Mouse (Mus musculus): ENCODE measurements at regions not wholly inside any gene's neighbourhood (a gene's known extent, or its start where the extent isn't known, plus 50 kb on each side); places are given as distances from the start of the nearest gene placed in this dataset.
A peak's percentile ranks its signal among the peaks of the same experiment; 100 is the strongest.
"Not testable (repeated sequence)": the region's sequence is repeated elsewhere in the genome, so short reads cannot be mapped to it uniquely, and the experiment has no call there.

DNA sequence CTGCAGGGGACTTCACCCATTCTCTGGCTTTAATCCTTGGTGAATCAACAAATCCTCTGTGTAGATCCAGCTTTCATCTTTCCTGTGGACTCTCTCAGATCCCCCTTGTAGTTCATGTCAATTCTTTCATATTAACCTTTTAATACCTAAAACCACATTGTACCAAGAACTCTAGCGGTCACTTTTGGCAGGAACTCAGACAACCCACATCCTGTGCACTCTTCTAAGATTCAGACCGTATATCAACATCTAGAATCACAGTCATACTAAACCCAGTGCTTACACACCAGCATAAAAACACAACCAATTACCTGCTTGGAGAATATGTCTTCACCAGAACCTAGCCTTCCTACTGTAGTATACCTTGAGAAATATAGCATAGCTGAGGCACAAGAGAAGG lies 444.6 kb upstream of the Pdcd1 start:
- Histone ChIP-seq H3K4me2 (ENCODE audit: low read depth, low read length) (no peak overlapping the region), H3K27me3 (ENCODE audit: insufficient read depth, low read length) (no peaks in the 10 kb centered on the region), H3K4me3 (ENCODE audit: low read length) (no peak overlapping the region), H3K4me1 (ENCODE audit: insufficient read depth, low read length) (no peaks in the 10 kb centered on the region), H3K27ac (no peak overlapping the region), H3K9me3 (ENCODE audit: low read length) (no peaks in the 10 kb centered on the region), H3K36me3 (ENCODE audit: insufficient read depth, low read length) (no peaks in the 10 kb centered on the region), H3K9ac (replicated peaks; ENCODE audit: low read length) (no peak overlapping the region)
- ATAC-seq (no peak), DNase-seq (ENCODE audit: low spot score) (no peak)
- WGBS, result 91% methylated on average over 2 of the region's 2 CpGs
- TF ChIP-seq CTCF (IDR thresholded peaks at IDR 0.05; ENCODE audit: low read depth), result no peak

DNA sequence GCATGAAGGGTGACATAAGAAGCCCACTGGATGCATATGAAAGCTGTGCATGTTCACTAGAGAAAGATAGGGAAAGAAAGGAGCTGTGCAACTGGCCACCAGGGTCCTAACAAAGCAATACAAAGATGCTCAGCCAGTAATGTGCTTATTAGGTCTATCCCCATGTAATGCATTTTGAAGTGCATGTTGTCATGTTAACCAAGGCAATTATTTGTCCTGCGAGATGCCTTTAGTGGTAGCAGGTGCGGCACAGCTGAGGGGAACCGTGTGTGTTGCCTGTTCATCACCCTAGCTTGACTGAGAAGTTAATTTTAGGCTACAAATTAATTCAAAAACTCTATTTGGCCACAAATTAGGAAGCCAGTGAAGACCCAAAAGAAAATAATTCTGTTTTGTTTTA lies 444.0 kb upstream of the Pdcd1 start:
- Histone ChIP-seq H3K4me2 (ENCODE audit: low read depth, low read length) (no peak overlapping the region), H3K36me3 (ENCODE audit: insufficient read depth, low read length) (no peaks in the 10 kb centered on the region), H3K9ac (replicated peaks; ENCODE audit: low read length) (no peak overlapping the region), H3K27me3 (ENCODE audit: insufficient read depth, low read length) (no peaks in the 10 kb centered on the region), H3K4me3 (ENCODE audit: low read length) (no peak overlapping the region), H3K4me1 (ENCODE audit: insufficient read depth, low read length) (no peaks in the 10 kb centered on the region), H3K27ac (no peak overlapping the region), H3K9me3 (ENCODE audit: low read length) (no peaks in the 10 kb centered on the region)
- no peak for TF ChIP-seq CTCF (IDR thresholded peaks at IDR 0.05; ENCODE audit: low read depth)
- ATAC-seq (no peak), DNase-seq (ENCODE audit: low spot score) (no peak)
- WGBS, result 58% methylated on average over 3 of the region's 3 CpGs

GRCm38 (mm10) chr1:94487062-94487461 lies 434.7 kb upstream of the Pdcd1 start:
- Histone ChIP-seq H3K4me1 (ENCODE audit: insufficient read depth, low read length) (no peaks in the 10 kb centered on the region), H3K36me3 (ENCODE audit: insufficient read depth, low read length) (no peaks in the 10 kb centered on the region), H3K27me3 (ENCODE audit: insufficient read depth, low read length) (no peaks in the 10 kb centered on the region), H3K27ac (no peak overlapping the region), H3K9ac (replicated peaks; ENCODE audit: low read length) (no peak overlapping the region), H3K4me3 (ENCODE audit: low read length) (no peak overlapping the region), H3K9me3 (ENCODE audit: low read length) (no peaks in the 10 kb centered on the region), H3K4me2 (ENCODE audit: low read depth, low read length) (no peak overlapping the region)
- DNase-seq (ENCODE audit: low spot score) (no peak), ATAC-seq (no peak)
- WGBS, result 78% methylated on average over 3 of the region's 3 CpGs
- no peak for TF ChIP-seq CTCF (IDR thresholded peaks at IDR 0.05; ENCODE audit: low read depth)

- H3K36me3 ChIP-seq (ENCODE audit: insufficient read depth, low read length); H3K27me3 ChIP-seq (ENCODE audit: insufficient read depth, low read length); H3K4me3 ChIP-seq (ENCODE audit: low read length); H3K9me3 ChIP-seq (ENCODE audit: low read length); H3K27ac ChIP-seq; H3K9ac ChIP-seq (replicated peaks; ENCODE audit: low read length); H3K4me2 ChIP-seq (ENCODE audit: low read depth, low read length); DNase-seq (ENCODE audit: low spot score); H3K4me1 ChIP-seq (ENCODE audit: insufficient read depth, low read length): not testable (repeated sequence)
- ATAC-seq, result peak; percentile 98
- WGBS, result 97% methylated on average over 18 of the region's 18 CpGs
These were observed 417.5 kb upstream of the Pdcd1 start for GRCm38 (mm10) chr1:94469834-94470233.

GRCm38 (mm10) chr1:94423731-94424130 lies 371.4 kb upstream of the Pdcd1 start:
- H3K9ac ChIP-seq (replicated peaks; ENCODE audit: low read length), result no peak overlapping the region
- H3K4me3 ChIP-seq (ENCODE audit: low read length), result no peak overlapping the region
- H3K4me1 ChIP-seq (ENCODE audit: insufficient read depth, low read length), result no peaks in the 10 kb centered on the region
- H3K9me3 ChIP-seq (ENCODE audit: low read length), result no peaks in the 10 kb centered on the region
- no peak overlapping the region for H3K27ac ChIP-seq
- DNase-seq (ENCODE audit: low spot score) (no peak), ATAC-seq (no peak)
- 87% methylated on average over 2 of the region's 2 CpGs for WGBS
- no peaks in the 10 kb centered on the region for H3K36me3 ChIP-seq (ENCODE audit: insufficient read depth, low read length)
- H3K4me2 ChIP-seq (ENCODE audit: low read depth, low read length), result no peak overlapping the region
- TF ChIP-seq CTCF (IDR thresholded peaks at IDR 0.05; ENCODE audit: low read depth), result no peak
- no peaks in the 10 kb centered on the region for H3K27me3 ChIP-seq (ENCODE audit: insufficient read depth, low read length)

- no peaks in the 10 kb centered on the region for H3K27me3 ChIP-seq (ENCODE audit: insufficient read depth, low read length)
- DNase-seq (ENCODE audit: low spot score), result peak; percentile 65
- TF ChIP-seq CTCF (IDR thresholded peaks at IDR 0.05; ENCODE audit: low read depth), result no peak
- 29% methylated on average over 9 of the region's 9 CpGs for WGBS
- no peaks in the 10 kb centered on the region for H3K36me3 ChIP-seq (ENCODE audit: insufficient read depth, low read length)
- peak; percentile 72; the same call in 1 of the 2 replicates for ATAC-seq
- no peaks in the 10 kb centered on the region for H3K4me1 ChIP-seq (ENCODE audit: insufficient read depth, low read length)
- H3K4me3 ChIP-seq (ENCODE audit: low read length), result no peak overlapping the region
- no peak overlapping the region for H3K9ac ChIP-seq (replicated peaks; ENCODE audit: low read length)
- H3K4me2 ChIP-seq (ENCODE audit: low read depth, low read length), result peak overlapping the region; percentile 20; the same call in 1 of the 2 replicates
- no peak overlapping the region for H3K27ac ChIP-seq
- no peaks in the 10 kb centered on the region for H3K9me3 ChIP-seq (ENCODE audit: low read length)
These were observed 360.7 kb upstream of the Pdcd1 start for GRCm38 (mm10) chr1:94413043-94413442.

GRCm38 (mm10) chr1:94366606-94367005 lies 314.3 kb upstream of the Pdcd1 start:
- Histone ChIP-seq H3K4me2 (ENCODE audit: low read depth, low read length) (no peak overlapping the region), H3K9ac (replicated peaks; ENCODE audit: low read length) (no peak overlapping the region), H3K9me3 (ENCODE audit: low read length) (no peaks in the 10 kb centered on the region), H3K27ac (no peak overlapping the region), H3K27me3 (ENCODE audit: insufficient read depth, low read length) (no peaks in the 10 kb centered on the region), H3K4me3 (ENCODE audit: low read length) (no peak overlapping the region), H3K4me1 (ENCODE audit: insufficient read depth, low read length) (no peaks in the 10 kb centered on the region), H3K36me3 (ENCODE audit: insufficient read depth, low read length) (no peaks in the 10 kb centered on the region)
- DNase-seq (ENCODE audit: low spot score) (no peak), ATAC-seq (no peak)
- TF ChIP-seq CTCF (IDR thresholded peaks at IDR 0.05; ENCODE audit: low read depth), result no peak
- 92% methylated on average over 1 of the region's 1 CpGs for WGBS

Measured in hindbrain, postnatal 0 days (tissue).